Mouse (Mus musculus): ENCODE data around the gene Fnip2.

DNA sequence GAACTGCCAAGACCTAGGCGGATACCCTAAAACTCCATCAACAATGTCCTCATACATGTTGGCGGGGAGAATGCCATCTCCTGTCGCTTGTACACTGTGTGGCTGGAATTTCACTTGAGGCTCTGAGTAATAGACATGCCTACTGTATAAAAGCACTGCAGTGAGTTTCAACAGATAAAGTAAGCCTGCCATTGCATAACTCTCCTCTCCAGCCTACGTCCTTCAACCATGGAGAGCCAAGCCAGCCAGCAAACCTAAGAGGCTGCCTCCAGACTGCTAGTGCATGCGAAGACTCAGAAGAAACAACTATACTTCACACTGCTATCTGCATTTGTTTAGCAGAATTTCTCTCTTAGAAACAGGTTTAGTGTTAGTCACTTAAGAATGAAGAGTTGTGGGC is 95.2 kb downstream of the Fnip2 start:
- TF ChIP-seq CTCF (IDR thresholded peaks at IDR 0.05; ENCODE audit: extremely low read depth, insufficient read depth, low read length) (no peak), POLR2A (IDR thresholded peaks at IDR 0.05; ENCODE audit: extremely low read depth, insufficient read depth, low read length) (no peak)
